Mouse (Mus musculus): Measurements from ENCODE around the gene Polr3h.

Polr3h gene

GRCm38 (mm10) chr15:81872262-81873136, 53.5 kb downstream of the Polr3h start, which contains the start of gene Aco2:
Aco2 (plus strand) TSS chr15:81872309.
- peak; percentile 99 to 100 for DNase-seq (ENCODE audit: inconsistent age in 2 of 2, low spot score in 1 of 2)

DNA sequence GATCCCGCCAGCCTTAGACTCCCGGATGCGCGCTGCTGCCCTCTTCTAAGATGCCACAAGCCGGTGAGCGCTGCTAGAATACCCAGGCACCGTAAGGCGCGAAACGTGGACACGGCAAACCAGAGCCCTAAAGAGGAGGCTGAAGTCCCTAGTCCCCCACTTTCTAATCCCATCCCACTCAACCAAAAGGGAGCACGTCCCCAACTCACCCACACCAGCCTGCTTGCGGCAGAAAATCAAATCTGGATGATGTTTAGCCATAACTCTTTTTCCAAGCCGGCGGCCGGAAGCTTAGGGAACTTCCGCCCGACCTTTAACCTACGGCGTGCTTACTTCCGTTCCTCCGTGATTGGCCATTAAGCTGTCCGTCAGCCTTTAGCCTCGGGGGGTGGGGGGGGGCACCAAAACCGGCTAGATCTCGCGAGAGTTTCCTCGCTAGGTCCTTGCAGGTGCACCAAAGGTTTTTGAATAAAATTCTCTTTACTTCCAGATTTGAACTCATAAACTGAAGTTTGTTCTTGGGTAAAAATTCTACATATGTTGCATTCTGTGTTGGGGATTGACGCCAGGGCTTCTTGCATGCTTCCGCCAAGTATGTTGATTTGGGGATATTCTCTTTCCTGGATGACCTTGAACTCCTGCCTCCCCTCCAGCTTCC, 54.3 kb downstream of the Polr3h start, which contains the start of gene Phf5a:
Gene Phf5a (minus strand): TSS at position 308 of the 658 bp plus-strand sequence.
- peak; percentile 86 to 95 for DNase-seq (ENCODE audit: inconsistent age in 2 of 2, low spot score in 1 of 2)

- no peak for DNase-seq (ENCODE audit: inconsistent age in 2 of 2, low spot score in 1 of 2)
Measured at GRCm38 (mm10) chr15:81869985-81870384, 56.1 kb downstream of the Polr3h start.

DNA sequence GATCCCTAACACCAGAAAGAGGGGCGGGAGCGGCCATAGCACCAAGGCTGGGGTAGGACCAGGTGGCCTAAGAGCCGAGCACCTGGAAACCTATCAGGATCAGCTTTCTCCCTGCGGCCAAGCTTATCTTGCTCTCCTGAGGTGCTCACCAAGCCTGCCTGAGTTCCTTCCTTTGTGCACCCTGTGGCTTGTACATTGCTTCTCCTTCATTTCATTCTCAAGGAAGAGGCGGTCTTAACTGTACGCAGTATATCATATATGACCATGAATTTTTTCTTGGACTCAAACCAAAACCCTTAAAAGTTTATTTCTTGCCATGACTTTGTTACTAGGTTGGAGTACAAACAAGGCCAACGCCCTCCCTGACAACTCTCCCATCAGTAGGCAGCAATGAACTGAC, 61.8 kb downstream of the Polr3h start:
- DNase-seq (ENCODE audit: inconsistent age in 2 of 2, low spot score in 1 of 2): no peak

DNA sequence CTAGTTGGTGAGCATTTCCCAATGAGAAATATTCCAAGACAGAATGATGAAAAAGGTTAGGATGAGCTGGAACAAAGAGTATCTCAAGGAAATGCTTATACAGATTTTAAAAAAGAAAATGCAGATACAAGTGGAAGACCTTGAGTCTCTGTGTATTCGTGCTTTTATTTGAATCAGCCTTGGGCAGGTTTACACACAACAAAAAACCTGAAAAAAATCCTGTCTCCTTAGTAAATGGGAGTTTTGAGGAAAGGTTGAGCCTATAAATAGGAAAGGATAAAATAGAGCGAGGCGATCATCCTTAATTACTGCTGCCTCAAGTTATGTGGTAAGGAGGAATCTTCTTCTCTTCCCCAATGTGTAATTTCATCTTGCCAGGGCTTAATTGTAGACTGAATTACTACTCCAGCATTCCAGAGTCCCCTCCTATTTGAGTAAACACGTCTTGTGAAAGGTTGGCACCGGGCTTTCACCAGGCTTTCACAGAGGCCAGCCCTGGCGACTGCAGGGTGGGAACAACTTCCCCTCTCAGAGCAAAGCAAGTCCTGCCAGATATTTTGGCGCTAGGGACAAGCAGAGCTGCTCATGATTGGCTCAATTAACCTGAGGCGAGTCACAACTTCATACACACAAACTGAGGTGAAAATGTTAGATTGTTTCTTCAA, 65.4 kb downstream of the Polr3h start:
- peak; percentile 50 to 85 for DNase-seq (ENCODE audit: inconsistent age in 2 of 2, low spot score in 1 of 2)

GRCm38 (mm10) chr15:81859330-81860255, 66.4 kb downstream of the Polr3h start:
- DNase-seq (ENCODE audit: inconsistent age in 2 of 2, low spot score in 1 of 2): peak; percentile 88 to 96

GRCm38 (mm10) chr15:81858517-81859329, 67.3 kb downstream of the Polr3h start, which contains the start of gene Tob2:
Tob2 (minus strand) TSS chr15:81858796.
- DNase-seq (ENCODE audit: inconsistent age in 2 of 2, low spot score in 1 of 2): peak; percentile 82 to 94

DNA sequence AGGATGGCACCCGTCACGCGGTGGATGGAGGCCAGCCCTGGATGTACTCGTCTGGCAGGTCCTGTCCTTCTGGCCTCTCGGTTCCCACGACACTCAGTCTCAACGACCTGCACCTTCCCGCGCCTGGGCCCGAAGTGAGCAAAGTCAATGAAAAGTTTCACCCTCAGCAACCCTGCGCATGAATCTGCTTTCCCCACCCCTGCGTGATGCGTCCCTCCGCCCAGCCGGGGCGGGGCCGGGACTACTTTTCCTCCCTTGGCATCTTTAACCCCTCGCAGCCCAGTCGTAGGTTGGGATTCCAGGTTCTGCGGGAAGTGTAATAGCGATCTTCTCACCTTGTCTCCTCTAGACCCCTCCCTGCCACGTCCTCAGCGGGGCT, 67.9 kb downstream of the Polr3h start:
- peak; percentile 95 to 99 for DNase-seq (ENCODE audit: inconsistent age in 2 of 2, low spot score in 1 of 2)

- no peak for DNase-seq (ENCODE audit: inconsistent age in 2 of 2, low spot score in 1 of 2)
Measured at GRCm38 (mm10) chr15:81857724-81858116, 68.3 kb downstream of the Polr3h start.

DNA sequence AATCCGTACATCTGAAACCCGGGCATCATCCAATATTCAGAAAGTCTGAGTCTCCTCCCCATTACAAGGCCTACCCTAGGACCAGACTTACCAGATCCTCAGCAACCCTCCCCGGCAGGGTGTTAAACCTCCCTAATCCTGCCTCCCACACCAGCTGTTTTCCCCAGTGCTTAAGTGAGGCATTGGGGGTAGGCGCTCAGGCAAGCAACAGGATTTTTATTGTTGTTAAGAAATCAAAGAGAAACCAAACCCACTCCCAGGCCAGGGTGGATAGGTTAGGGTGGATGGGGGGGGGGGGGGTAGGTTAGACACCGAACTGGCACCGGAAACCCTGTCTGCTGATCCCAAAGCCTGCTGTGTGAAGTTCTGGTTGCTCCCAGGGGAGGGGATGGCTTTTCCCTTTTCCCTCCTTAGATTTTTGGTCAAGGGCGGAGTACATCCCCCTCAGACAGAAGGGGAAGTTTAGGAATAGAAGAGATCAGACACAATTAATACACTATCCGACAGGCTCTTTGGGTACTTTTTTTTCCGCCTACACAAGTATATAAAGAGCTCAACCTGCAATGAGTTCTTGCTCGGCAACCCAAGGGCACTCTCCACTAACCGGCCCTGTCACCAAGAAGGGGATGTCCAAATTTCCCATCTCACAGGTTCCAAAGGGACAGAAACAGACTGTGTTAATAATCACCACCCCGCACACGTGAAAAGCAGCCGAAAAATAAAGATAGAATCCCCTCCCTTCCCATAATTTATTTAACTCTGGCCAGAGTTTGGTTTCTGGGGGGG, 68.9 kb downstream of the Polr3h start:
- DNase-seq (ENCODE audit: inconsistent age in 2 of 2, low spot score in 1 of 2): peak; percentile 47 to 85

DNA sequence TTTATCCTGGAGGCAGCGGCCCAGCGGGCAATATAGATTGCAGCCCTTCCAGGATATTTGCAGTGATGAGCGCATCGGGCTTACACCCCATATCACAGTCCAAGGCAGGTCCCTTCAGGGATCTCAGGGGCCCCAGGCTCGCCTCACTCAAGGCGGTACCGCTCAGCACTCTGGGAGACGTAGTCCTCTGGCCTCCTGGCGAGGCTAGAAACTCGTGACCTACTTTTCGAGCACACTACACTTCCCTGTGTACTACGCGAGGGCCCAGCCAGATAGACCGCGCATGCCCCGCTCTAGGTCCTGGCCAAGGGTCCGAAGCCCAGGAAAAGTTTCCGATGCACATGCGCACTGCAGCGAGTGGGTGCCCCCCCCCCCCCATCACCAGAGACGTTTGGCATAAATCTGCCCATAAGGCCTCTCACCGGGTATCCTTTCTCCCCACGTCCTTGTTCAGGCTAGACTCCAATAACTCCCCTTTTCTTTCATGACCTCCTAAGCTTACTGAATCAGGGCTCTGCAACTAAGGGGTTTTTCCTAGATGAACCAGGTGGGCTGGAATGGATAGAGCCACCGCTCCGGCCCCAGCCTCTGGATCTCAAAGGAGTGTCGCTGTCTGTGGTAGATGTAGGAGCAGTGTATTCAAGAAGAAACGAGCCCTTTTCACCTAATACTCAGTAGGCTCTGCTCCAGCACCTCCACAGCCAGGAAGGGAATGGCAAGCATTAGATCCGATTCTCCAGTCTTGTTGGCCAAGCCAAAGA, 69.8 kb downstream of the Polr3h start:
- DNase-seq (ENCODE audit: inconsistent age in 2 of 2, low spot score in 1 of 2): peak; percentile 92 to 95

GRCm38 (mm10) chr15:81853081-81853480, 73.0 kb downstream of the Polr3h start:
- peak; percentile 53 to 86 for DNase-seq (ENCODE audit: inconsistent age in 2 of 2, low spot score in 1 of 2)

DNA sequence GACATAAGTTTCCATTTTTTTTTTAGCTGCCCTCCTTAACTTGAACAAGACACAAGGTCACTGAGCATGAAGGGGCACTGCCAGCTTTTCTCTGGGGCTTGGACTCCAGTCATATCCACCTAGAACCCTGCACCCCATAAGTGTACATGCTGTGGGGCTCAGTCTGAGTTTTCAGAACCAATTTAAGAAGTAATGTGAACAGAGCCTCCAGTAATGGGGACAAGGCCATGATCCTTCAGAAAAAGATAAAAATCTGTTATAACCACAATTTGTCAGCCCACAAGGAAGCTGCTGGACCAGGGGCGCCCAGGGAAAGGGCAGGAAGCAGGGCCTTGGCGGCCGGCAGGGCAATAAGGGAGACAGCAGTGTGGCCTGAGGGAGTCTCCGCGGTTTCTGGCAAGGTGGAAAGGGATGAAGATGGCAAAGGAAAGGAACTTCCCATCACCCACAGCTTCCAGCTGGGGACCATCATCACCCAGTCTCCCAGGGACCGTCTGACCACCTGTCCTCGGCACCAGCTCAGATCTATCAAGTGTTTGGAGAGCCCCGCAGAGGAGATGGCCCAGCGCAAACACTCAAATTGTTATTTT, 73.5 kb downstream of the Polr3h start:
- DNase-seq (ENCODE audit: inconsistent age in 2 of 2, low spot score in 1 of 2): peak; percentile 73 to 87

DNA sequence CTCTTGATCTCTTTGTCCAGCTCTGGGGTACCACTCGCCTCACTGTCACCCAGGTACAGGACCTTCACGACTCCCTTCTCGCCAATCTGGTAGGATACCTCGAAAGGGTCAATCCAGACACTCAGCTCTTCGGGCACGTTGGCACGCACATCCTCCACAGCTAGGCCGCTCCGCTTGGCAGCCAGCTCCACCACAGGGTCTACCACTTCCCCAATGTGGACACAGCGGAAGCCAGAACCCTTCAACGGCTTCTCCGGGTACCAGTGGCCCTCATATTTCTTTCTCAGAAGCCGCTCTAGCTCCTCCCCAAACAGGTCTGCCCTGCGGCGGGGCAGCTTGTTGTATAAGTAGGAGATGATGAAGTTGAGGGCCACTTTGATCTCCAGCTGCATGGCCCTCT, 74.7 kb downstream of the Polr3h start:
- peak in 1 of 2 experiments; percentile 60 for DNase-seq (ENCODE audit: inconsistent age in 2 of 2, low spot score in 1 of 2)

DNA sequence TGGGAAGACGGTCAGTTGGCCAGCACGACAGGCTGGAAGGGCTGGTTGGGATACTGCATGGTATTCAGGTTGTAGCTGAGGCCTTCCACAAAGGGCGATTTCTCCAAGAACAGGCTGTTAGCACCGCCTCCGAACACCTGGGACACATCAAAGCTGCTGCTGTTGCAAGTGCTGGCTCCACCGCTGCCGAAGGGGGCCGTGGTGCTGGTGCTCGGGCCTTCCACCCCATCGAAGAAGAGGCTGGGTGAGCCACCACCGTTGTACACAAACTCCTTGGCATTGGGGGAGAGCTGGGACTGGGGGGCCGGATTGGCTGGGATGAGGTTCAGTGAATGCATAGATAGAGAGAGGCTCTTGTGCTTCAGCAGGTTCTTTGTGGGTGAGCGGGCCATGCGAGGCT, 75.3 kb downstream of the Polr3h start:
- DNase-seq (ENCODE audit: inconsistent age in 2 of 2, low spot score in 1 of 2): peak in 1 of 2 experiments; percentile 54

- peak; percentile 43 to 70 for DNase-seq (ENCODE audit: inconsistent age in 2 of 2, low spot score in 1 of 2)
Measured at GRCm38 (mm10) chr15:81849104-81849503, 76.9 kb downstream of the Polr3h start.

DNA sequence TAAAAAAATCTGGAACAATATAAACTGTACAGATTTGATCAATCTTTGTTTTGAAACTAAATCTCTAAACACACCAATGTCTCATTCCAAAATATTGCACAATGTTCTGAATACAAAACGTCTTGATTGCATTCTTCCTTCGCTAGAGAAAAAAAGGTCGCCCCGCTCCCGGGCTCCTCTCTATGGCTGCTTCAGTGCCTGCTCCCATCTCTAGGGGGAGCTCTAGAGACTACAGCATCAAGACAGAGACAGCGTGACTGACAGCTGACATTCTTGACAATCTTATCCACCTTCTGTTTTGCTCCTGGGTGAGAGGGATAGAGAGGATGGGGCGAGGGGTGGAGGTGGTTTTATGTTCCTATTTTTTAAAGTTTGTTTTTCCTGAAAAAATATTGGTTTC, 77.7 kb downstream of the Polr3h start:
- peak; percentile 56 to 87 for DNase-seq (ENCODE audit: inconsistent age in 2 of 2, low spot score in 1 of 2)

GRCm38 (mm10) chr15:81847861-81848260, 78.2 kb downstream of the Polr3h start:
- peak in 1 of 2 experiments; percentile 54 for DNase-seq (ENCODE audit: inconsistent age in 2 of 2, low spot score in 1 of 2)

Measured in adrenal gland, adult (tissue).